Mouse (Mus musculus) small intestine, adult 2 months (tissue): ENCODE measurements around the gene Pld2.

Source experiments
- CTCF ChIP-seq: fragments of 200-500 bp; IDR thresholded peaks from 2 replicates; pipeline ENCODE4 v1.5.1; 2012; ENCODE audit warnings: low read depth, mild to moderate bottlenecking, control low read depth, inconsistent platforms, low read length, moderate library complexity, mixed read lengths; ENCODE audit not compliant: insufficient replicate concordance, insufficient read length; ENCODE audit errors: extremely low read depth
- POLR2A ChIP-seq: fragments of 200-500 bp; IDR thresholded peaks from 2 replicates; pipeline ENCODE4 v1.6.1; 2012; ENCODE audit warnings: low read depth, mild to moderate bottlenecking, control low read depth, inconsistent platforms, low read length, moderate library complexity

GRCm38 (mm10) chr11:70551526-70551925 lies 11.7 kb downstream of the Pld2 start:
- no peak for TF ChIP-seq CTCF
- no peak for TF ChIP-seq POLR2A
